Mouse (Mus musculus): ENCODE results near the gene Atxn7l1. TPM values are rescaled to one million over a fixed set of nuclear protein-coding genes. Genes with fewer than 3 reads are reported as not detected.
A peak's percentile ranks its signal among the peaks of the same experiment; 100 is the strongest.

Gene Atxn7l1
- polyA plus RNA-seq, 1 experiment from 2014 or later: 13.6 TPM

DNA sequence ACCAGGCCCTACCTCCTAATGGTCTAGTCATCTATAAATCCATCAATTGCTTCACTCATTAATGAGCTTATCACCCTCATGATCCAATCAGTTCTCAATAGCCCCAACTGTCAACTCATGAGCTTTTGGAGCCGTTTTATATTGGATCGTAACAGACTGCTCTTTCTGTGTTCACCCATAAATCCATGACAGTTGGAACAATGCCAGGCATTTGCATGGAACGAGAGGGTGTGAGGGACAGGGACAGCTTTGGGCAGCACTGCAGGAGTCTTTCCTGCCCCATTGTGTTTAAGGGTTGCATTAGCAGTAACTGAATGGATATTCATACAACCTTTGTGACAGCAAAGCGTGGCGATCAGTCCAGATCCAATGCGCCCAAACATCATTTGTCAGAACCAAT is 49.8 kb downstream of the Atxn7l1 start:
- peaks cover 23% of the 10 kb centered on the region for H3K4me1 ChIP-seq
- WGBS: 86% methylated on average over 6 of the region's 6 CpGs

DNA sequence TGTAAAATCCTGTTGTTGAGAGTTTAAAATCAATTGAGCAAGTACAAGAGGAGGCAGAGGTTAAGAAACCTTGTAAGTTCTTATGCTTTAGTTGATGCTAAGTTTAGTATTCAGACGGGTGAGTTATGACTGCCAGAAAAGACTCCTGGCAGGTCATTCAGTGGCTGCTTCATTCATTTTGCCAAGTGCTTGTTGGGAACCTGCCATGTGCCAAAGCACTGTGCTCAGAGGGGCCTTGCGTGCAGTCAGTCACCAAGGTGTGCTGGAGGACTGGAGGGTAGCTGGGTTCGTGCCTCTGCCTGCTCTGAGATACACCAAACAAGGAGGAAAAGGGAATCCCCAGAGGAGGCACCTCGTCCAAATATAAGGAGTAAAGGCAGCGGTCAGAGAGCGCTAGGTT is 50.3 kb downstream of the Atxn7l1 start:
- WGBS: 85% methylated on average over 6 of the region's 6 CpGs
- H3K4me1 ChIP-seq: peaks cover 28% of the 10 kb centered on the region
- no peak overlapping the region for H3K4me3 ChIP-seq
- no peak for DNase-seq (ENCODE audit: low spot score)
- H3K27ac ChIP-seq: no peak overlapping the region
- no peaks in the 10 kb centered on the region for H3K9me3 ChIP-seq
- H3K36me3 ChIP-seq: peaks cover 4% of the 10 kb centered on the region; the same call in 1 of the 2 replicates
- no peaks in the 10 kb centered on the region for H3K27me3 ChIP-seq (ENCODE audit: insufficient read depth, poor library complexity, severe bottlenecking)

More for the DNA sequence above, 49.8 kb downstream of the Atxn7l1 start:
- Histone ChIP-seq H3K27me3 (ENCODE audit: insufficient read depth, poor library complexity, severe bottlenecking) (no peaks in the 10 kb centered on the region), H3K9me3 (no peaks in the 10 kb centered on the region), H3K4me3 (no peak overlapping the region), H3K27ac (no peak overlapping the region), H3K36me3 (peaks cover 4% of the 10 kb centered on the region; the same call in 1 of the 2 replicates)
- no peak for DNase-seq (ENCODE audit: low spot score)

DNA sequence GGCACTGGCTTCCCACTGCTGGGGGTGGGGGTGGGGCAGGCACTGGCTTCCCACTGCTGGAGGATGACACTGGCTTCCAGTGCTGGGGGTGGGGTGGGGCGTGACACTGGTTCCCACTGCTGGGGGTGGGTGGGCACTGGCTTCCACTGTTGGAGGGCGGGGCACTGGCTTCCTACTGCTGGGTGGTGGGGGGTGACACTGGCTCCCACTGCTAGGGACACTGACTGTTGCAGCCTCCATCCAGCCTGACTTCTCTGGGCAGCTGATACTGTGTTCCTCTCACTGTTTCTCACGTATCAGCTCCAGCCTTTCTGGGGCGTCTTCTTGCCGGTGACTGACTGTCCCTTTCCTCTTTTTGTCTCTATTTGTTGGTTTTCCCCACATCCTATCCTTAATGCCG is 53.6 kb downstream of the Atxn7l1 start:
- DNase-seq (ENCODE audit: low spot score): no peak
- 82% methylated on average over 6 of the region's 6 CpGs for WGBS
- peaks cover 4% of the 10 kb centered on the region; the same call in 1 of the 2 replicates for H3K36me3 ChIP-seq
- peaks cover 24% of the 10 kb centered on the region; the same call in 1 of the 2 replicates for H3K4me1 ChIP-seq
- H3K27ac ChIP-seq: no peak overlapping the region
- H3K27me3 ChIP-seq (ENCODE audit: insufficient read depth, poor library complexity, severe bottlenecking): no peaks in the 10 kb centered on the region
- H3K4me3 ChIP-seq: no peak overlapping the region
- H3K9me3 ChIP-seq: no peaks in the 10 kb centered on the region

DNA sequence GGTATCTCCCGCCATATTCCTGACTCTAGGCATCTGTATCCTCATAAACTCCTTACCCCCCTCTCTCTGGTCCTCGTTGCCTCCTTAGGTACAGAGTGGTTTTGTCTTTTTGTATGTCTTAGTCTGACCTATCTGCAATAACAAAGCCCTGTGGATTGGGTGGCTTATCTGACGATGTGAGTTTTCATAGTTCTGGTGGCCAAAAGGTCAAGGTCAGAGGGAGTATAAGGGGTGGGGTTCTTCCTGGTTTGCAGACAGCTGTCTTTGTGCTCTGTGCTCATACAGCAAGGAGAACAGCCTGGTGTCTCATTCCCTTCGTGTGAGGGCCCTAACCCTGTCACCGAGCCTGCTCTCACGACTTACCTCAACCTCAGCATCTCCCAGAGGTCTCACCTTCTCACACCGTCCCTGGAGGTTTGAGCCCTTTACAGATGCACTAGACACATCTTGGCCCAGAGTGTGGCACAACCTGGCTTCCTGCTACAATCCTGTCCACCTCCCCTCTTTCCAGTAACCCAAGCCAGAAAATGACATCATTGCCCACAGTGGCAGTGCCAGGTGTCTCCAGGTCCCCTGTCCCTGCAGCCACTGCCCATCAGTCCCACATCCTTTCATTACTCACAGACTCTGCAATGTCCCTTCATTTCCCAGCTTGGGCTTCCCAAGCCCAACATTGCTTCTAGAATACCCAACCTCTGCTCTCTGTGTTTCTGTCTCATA is 54.2 kb downstream of the Atxn7l1 start:
- Histone ChIP-seq H3K4me3 (no peak overlapping the region), H3K27ac (no peak overlapping the region), H3K4me1 (peaks cover 24% of the 10 kb centered on the region; the same call in 1 of the 2 replicates), H3K36me3 (peaks cover 2% of the 10 kb centered on the region; the same call in 1 of the 2 replicates), H3K9me3 (no peaks in the 10 kb centered on the region), H3K27me3 (ENCODE audit: insufficient read depth, poor library complexity, severe bottlenecking) (no peaks in the 10 kb centered on the region)
- DNase-seq (ENCODE audit: low spot score): no peak
- WGBS: 69% methylated on average over 7 of the region's 7 CpGs

DNA sequence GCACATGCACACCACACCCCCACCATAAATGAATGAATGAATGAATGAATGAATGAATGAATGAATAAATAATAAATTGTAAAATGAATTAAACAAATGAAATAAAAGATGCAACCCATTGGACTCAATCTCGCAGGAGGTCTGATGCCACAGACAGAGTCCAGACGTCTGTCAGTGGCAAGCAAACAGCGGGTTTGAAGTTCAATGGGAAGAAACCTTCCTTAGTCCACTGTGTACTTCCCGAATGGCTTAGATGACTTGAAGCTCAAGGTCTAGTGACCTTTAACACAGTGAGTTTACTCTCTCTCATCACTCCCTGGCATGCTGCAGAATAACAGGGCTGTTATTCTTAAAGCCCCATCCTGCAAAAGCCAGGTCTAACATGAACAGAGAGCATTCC is 57.8 kb downstream of the Atxn7l1 start:
- 83% methylated on average over 4 of the region's 4 CpGs for WGBS
- peaks cover 24% of the 10 kb centered on the region; the same call in 1 of the 2 replicates for H3K4me1 ChIP-seq

DNA sequence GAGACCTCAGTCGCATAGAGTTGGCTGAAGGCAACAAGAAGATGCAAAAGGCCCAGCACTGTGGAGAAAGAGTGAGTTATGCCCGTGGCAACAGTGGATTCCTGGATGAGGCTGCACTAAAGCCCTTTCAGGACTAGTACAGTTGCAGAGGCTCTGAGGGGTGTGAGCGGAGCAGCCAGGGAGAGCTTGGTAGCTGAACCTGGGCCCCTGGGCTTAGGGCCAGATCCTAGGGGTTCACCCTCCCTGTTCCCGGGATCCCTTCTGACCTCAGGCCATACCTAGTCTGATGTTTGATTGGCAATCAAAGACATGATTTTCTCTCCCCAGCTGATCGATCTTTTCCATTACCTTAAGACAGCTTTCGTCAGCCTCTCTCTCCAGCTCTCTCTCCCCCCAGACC is 58.8 kb downstream of the Atxn7l1 start:
- H3K27me3 ChIP-seq (ENCODE audit: insufficient read depth, poor library complexity, severe bottlenecking): no peaks in the 10 kb centered on the region
- H3K4me1 ChIP-seq: peaks cover 17% of the 10 kb centered on the region; the same call in 1 of the 2 replicates
- WGBS: 85% methylated on average over 6 of the region's 6 CpGs
- H3K4me3 ChIP-seq: no peak overlapping the region
- DNase-seq (ENCODE audit: low spot score): no peak
- H3K36me3 ChIP-seq: 0 out of 2 replicates have a peak, but pooled peaks cover 3% of the 10 kb centered on the region
- H3K9me3 ChIP-seq: no peaks in the 10 kb centered on the region
- H3K27ac ChIP-seq: no peak overlapping the region

More for the DNA sequence above, 57.8 kb downstream of the Atxn7l1 start:
- DNase-seq (ENCODE audit: low spot score): no peak
- Histone ChIP-seq H3K4me3 (no peak overlapping the region), H3K27me3 (ENCODE audit: insufficient read depth, poor library complexity, severe bottlenecking) (no peaks in the 10 kb centered on the region), H3K27ac (no peak overlapping the region), H3K9me3 (no peaks in the 10 kb centered on the region), H3K36me3 (0 out of 2 replicates have a peak, but pooled peaks cover 3% of the 10 kb centered on the region)

DNA sequence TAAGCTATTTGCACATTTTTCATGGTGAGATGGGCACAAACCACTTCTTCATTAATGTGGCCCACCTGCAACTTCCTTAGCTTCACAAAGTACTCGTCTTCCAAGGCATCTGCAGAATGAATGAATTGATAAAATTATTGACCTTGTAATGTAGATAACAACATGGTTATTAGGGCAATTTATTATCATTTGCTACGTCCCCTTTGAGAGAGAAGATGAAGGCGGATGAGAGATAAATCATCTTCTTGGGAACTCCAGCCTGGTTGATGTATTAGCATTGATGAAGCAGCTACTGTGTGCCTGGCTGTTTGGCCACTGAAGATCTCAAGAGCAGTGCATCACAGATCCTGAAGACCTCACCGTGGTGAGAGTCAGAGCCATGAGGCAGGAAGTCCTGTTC is 63.4 kb downstream of the Atxn7l1 start:
- 77% methylated on average over 4 of the region's 4 CpGs for WGBS
- 0 out of 2 replicates have a peak, but pooled peaks cover 3% of the 10 kb centered on the region for H3K36me3 ChIP-seq
- H3K9me3 ChIP-seq: no peaks in the 10 kb centered on the region

DNA sequence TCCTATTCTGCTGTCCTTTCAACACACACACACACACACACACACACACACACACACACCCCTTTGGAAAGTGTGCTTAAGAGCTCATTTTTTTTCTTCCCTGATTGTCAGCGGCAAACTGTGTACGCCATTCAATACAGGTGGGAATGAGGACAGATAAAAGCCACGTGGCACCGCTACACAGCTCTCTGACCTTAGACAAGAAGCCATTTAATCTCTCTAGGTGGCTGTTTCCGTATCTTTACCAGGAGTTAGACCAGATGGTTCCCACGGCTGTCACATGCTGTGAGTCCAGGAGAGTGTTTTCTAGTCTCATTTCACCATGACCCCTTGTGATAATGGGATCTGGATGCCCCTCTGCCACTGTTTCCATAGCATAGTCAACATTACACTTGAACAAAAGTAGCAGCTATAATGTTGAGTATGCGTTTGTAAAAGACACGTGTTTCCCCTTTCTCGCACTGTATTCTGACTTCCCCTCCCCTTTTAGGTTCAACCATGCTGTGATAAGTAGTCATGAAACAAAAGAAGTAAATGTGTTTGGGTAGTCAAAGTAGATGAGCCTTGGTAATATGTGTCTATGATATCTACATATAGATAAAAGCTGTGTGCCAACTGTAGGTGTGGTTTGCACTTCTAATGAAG is 70.8 kb downstream of the Atxn7l1 start:
- H3K9me3 ChIP-seq: no peaks in the 10 kb centered on the region
- peaks cover 43% of the 10 kb centered on the region for H3K4me1 ChIP-seq
- no peak for DNase-seq (ENCODE audit: low spot score)
- H3K36me3 ChIP-seq: 0 out of 2 replicates have a peak, but pooled peaks cover 5% of the 10 kb centered on the region
- H3K4me3 ChIP-seq: no peak overlapping the region
- H3K27me3 ChIP-seq (ENCODE audit: insufficient read depth, poor library complexity, severe bottlenecking): no peaks in the 10 kb centered on the region
- H3K27ac ChIP-seq: peak overlapping the region; percentile 24; the same call in 1 of the 2 replicates
- WGBS: 72% methylated on average over 9 of the region's 9 CpGs

More for the DNA sequence above, 63.4 kb downstream of the Atxn7l1 start:
- no peak overlapping the region for H3K27ac ChIP-seq
- no peak for DNase-seq (ENCODE audit: low spot score)
- 0 out of 2 replicates have a peak, but pooled peaks cover under 1% of the 10 kb centered on the region for H3K4me1 ChIP-seq
- H3K27me3 ChIP-seq (ENCODE audit: insufficient read depth, poor library complexity, severe bottlenecking): no peaks in the 10 kb centered on the region
- no peak overlapping the region for H3K4me3 ChIP-seq

DNA sequence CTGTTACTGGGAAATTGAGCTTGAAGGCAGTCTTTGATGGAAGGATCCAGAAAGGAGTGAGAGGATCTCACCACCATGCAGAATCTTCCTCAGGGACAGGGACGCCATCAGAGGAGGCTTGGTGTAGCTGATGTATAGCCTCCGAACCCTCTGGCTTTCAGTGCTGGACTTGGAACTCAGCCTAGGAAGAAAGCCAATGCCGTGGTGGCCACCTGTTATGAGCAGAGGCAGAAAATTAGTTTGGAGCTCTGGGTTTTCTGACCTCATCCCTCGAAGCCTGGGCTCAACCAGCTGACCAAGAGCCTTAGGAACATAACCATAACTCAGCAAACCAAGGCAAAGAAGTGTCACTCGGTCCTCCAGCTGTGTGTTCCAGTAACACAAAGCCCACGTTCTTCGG is 71.9 kb downstream of the Atxn7l1 start:
- H3K4me3 ChIP-seq: no peak overlapping the region
- no peaks in the 10 kb centered on the region for H3K9me3 ChIP-seq
- WGBS: 93% methylated on average over 7 of the region's 7 CpGs
- H3K4me1 ChIP-seq: peaks cover 51% of the 10 kb centered on the region
- no peaks in the 10 kb centered on the region for H3K27me3 ChIP-seq (ENCODE audit: insufficient read depth, poor library complexity, severe bottlenecking)
- H3K36me3 ChIP-seq: 0 out of 2 replicates have a peak, but pooled peaks cover 5% of the 10 kb centered on the region
- H3K27ac ChIP-seq: peak overlapping the region; percentile 85; the same call in 1 of the 2 replicates
- DNase-seq (ENCODE audit: low spot score): no peak

DNA sequence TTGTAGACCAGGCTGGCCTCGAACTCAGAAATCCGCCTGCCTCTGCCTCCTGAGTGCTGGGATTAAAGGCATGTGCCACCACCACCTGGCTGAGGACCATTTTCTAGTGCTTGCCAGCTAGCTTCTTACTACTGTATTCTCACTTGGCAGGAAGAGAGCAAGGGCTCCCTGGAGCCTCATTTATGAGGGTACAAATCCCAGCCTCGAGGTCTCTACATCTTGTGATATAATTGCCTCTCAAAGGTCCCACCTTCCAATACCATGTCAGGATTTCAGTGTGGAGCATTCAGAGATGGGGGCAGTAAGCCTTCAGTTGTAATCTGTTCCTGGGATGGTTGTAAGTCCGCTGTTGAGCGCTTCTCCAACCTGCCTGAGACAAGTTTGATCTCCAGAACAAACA is 72.6 kb downstream of the Atxn7l1 start:
- no peak for DNase-seq (ENCODE audit: low spot score)
- Histone ChIP-seq H3K9me3 (no peaks in the 10 kb centered on the region), H3K4me3 (peak overlapping the region; percentile 34; the same call in 1 of the 2 replicates), H3K4me1 (peaks cover 53% of the 10 kb centered on the region), H3K36me3 (0 out of 2 replicates have a peak, but pooled peaks cover 5% of the 10 kb centered on the region), H3K27ac (peak overlapping the region; percentile 85), H3K27me3 (ENCODE audit: insufficient read depth, poor library complexity, severe bottlenecking) (no peaks in the 10 kb centered on the region)
- WGBS: 68% methylated on average over 5 of the region's 5 CpGs

DNA sequence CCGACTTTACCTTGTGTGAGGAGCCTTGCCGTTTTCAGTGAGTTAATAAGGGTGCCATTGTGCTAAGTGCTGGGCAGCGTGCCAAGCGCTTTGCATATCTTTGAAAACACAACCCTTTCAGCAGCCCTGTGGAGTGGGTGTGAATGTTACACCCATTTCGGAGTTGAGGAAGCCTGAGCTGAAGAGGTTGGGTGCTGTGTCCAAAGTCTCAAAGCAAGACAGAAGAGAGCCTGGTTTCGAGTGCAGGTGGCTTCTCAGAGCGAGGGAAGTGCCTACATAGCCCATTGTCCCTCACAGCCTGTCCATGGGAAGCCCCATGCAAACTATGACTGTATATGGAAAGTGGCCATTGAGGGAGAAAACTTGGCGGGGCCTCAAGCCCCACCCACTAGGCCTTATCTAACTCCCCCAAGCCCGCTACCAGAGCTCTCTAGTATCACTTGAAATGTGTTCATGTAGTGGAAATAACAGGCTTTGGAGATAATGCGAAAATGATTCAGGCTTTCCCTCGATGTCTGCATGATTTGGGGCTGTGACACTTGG is 73.1 kb downstream of the Atxn7l1 start:
- H3K36me3 ChIP-seq: 0 out of 2 replicates have a peak, but pooled peaks cover 5% of the 10 kb centered on the region
- H3K4me3 ChIP-seq: peak overlapping the region; percentile 34; the same call in 1 of the 2 replicates
- H3K9me3 ChIP-seq: no peaks in the 10 kb centered on the region
- H3K27ac ChIP-seq: peak overlapping the region; percentile 85
- H3K27me3 ChIP-seq (ENCODE audit: insufficient read depth, poor library complexity, severe bottlenecking): no peaks in the 10 kb centered on the region
- peaks cover 58% of the 10 kb centered on the region for H3K4me1 ChIP-seq
- 27% methylated on average over 11 of the region's 11 CpGs for WGBS
- DNase-seq (ENCODE audit: low spot score): peak; percentile 94

DNA sequence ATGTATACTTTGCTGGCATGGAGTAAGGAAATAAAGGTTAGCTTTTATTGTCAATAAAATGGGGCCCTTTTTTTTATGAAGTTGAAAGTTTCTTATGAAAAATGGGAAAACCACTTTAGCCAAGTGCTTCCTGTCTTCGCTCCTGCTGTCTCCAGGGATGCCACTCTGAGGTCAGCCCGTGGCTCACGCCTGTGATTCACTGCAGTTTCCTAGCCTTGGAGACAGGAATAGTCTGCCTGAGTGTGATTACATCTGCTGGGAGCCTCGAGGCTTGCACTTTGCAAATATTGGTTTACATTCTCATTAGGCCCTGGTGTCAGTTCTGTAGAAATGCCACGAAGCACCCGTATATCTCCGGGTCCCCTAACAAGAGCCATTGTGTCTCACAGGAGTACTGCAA is 74.7 kb downstream of the Atxn7l1 start:
- Histone ChIP-seq H3K36me3 (0 out of 2 replicates have a peak, but pooled peaks cover 5% of the 10 kb centered on the region), H3K27ac (peak overlapping the region; percentile 85; the same call in 1 of the 2 replicates), H3K27me3 (ENCODE audit: insufficient read depth, poor library complexity, severe bottlenecking) (no peaks in the 10 kb centered on the region), H3K4me1 (peaks cover 64% of the 10 kb centered on the region), H3K9me3 (no peaks in the 10 kb centered on the region), H3K4me3 (no peak overlapping the region)
- WGBS: 61% methylated on average over 7 of the region's 7 CpGs
- DNase-seq (ENCODE audit: low spot score): no peak
